Mouse (Mus musculus) heart, postnatal 0 days (tissue): ENCODE data around the gene Nfic. TPM values are rescaled to one million over a fixed set of nuclear protein-coding genes. Genes with fewer than 3 reads are reported as not detected.

Source experiments
- ATAC-seq: fragments of 200-750 bp; cut with Nextera tagmentation; 2 replicates; pipeline ENCODE4 v1.8.0; 2017; ENCODE audit warnings: low read depth, moderate number of reproducible peaks, moderate library complexity; ENCODE audit not compliant: insufficient read depth
- DNase-seq: peaks from one replicate; pipeline ENCODE4 v3.0.0-alpha.2; 2016; ENCODE audit warnings: low spot score
- H3K27ac ChIP-seq: fragments of 300-500 bp; sonication (generic); 2 replicates; pipeline ENCODE4 v1.5.1; 2014; ENCODE audit warnings: low read depth, mild to moderate bottlenecking
- H3K27me3 ChIP-seq: fragments of 300-500 bp; sonication (generic); 2 replicates; pipeline ENCODE4 v1.6.1; 2014; ENCODE audit warnings: low read length, mixed read lengths; ENCODE audit not compliant: control insufficient read depth, insufficient read depth
- H3K36me3 ChIP-seq: fragments of 300-500 bp; sonication (generic); replicated peaks from 2 replicates; pipeline ENCODE4 v1.6.1; 2014; ENCODE audit warnings: low read length, mixed read lengths; ENCODE audit not compliant: control insufficient read depth, insufficient read depth
- H3K4me1 ChIP-seq: fragments of 300-500 bp; sonication (generic); 2 replicates; pipeline ENCODE4 v1.6.1; 2014; ENCODE audit warnings: antibody characterized with exemption; ENCODE audit not compliant: control insufficient read depth, insufficient read depth
- H3K4me2 ChIP-seq: fragments of 300-500 bp; sonication (generic); 2 replicates; pipeline ENCODE4 v1.6.1; 2014; ENCODE audit warnings: low read depth, mild to moderate bottlenecking, low read length, moderate library complexity
- H3K4me3 ChIP-seq: fragments of 300-500 bp; sonication (generic); 2 replicates; pipeline ENCODE4 v1.5.1; 2014; ENCODE audit warnings: low read depth, low read length
- H3K9ac ChIP-seq: fragments of 300-500 bp; sonication (generic); replicated peaks from 2 replicates; pipeline ENCODE4 v1.6.1; 2014; ENCODE audit warnings: low read depth, low read length, mixed read lengths
- H3K9me3 ChIP-seq: fragments of 300-500 bp; sonication (generic); replicated peaks from 2 replicates; pipeline ENCODE4 v1.6.1; 2016; ENCODE audit warnings: low read length; ENCODE audit not compliant: control insufficient read depth
- CTCF ChIP-seq: IDR thresholded peaks from 2 replicates; pipeline ENCODE4 v1.5.1; 2016; ENCODE audit warnings: antibody characterized with exemption, control low read depth, low read depth
- EP300 ChIP-seq: IDR thresholded peaks from 2 replicates; pipeline ENCODE4 v1.6.1; 2016; ENCODE audit warnings: antibody characterized with exemption, low read depth
- WGBS: fragments of 180-500 bp; shearing (Covaris S2); extraction: QIAGEN DNeasy Blood & Tissue Kit; methylation state at CpG from one replicate; pipeline ENCODE4 v1.1.7; 2014; 5-methylcytosine and 5-hydroxymethylcytosine counted together
- polyA plus RNA-seq: library from polyadenylated mRNA; unstranded; fragments of >200 nt; fragmentation: Nextera tagmentation; extraction: Ambion mirVana; gene quantifications from 2 replicates; pipeline ENCODE4 v1.2.1, GENCODE M21; 2015
- total RNA-seq: library from RNA; depleted of rRNA; stranded (reverse); fragments of >200 nt; gene quantifications from 2 replicates; pipeline ENCODE4 v1.2.3, GENCODE M21; 2014; ENCODE audit warnings: low replicate concordance

Nfic gene
- total and polyA plus RNA-seq, 2 experiments from 2014 or later: 47.6 to 73.7 TPM

DNA sequence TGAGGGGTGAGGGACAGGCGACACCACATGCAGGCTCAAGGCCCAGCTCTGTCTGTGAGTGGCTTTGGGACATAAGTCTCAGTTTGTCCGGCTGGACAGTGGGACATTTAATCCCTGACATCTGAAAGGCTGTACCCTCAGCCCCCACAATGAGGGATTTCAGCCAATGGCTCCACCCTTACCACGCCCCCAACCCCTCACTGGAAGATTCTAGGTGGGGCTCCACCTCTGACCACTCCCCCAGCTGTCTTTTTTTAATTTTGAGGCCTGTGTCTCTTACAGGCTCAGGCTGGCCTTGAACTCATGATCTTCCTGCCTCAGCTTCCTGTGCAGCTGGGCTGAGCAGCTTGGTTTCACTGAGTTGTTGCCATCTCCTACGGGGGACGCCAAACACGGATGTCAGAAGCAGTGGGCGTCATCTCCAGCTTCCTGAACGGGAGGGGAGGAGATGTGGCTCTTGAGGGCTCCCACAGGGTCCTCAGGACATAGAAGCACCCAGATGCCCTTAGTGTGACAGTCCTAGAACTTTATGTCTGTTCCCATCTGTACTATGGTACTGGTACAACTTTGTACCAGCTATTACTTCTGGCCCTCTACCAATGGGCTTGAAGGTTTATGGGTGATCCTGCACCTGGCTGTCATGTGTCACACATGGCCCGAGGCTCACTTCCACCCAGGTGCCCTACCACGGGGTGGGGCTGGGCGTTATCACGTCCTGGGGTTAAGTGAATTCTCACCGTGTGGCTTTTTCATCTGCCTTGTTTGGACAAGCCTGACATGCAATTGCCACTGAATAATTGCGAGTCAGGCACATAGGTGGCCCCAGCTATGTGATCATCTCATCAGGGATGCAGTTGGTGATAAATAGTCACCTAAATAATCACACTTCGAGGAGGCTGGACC, 20.8 kb downstream of the Nfic start:
- Histone ChIP-seq H3K27ac (peak overlapping the region; percentile 76), H3K4me1 (peaks cover 15% of the 10 kb centered on the region), H3K36me3 (no peaks in the 10 kb centered on the region), H3K4me3 (no peak overlapping the region), H3K9ac (no peak overlapping the region; the same call in 1 of the 2 replicates), H3K4me2 (no peak overlapping the region), H3K9me3 (no peaks in the 10 kb centered on the region), H3K27me3 (no peaks in the 10 kb centered on the region)
- no peak for ATAC-seq
- 52% methylated on average over 15 of the region's 15 CpGs for WGBS
- TF ChIP-seq CTCF (no peak), EP300 (no peak)
- no peak for DNase-seq

DNA sequence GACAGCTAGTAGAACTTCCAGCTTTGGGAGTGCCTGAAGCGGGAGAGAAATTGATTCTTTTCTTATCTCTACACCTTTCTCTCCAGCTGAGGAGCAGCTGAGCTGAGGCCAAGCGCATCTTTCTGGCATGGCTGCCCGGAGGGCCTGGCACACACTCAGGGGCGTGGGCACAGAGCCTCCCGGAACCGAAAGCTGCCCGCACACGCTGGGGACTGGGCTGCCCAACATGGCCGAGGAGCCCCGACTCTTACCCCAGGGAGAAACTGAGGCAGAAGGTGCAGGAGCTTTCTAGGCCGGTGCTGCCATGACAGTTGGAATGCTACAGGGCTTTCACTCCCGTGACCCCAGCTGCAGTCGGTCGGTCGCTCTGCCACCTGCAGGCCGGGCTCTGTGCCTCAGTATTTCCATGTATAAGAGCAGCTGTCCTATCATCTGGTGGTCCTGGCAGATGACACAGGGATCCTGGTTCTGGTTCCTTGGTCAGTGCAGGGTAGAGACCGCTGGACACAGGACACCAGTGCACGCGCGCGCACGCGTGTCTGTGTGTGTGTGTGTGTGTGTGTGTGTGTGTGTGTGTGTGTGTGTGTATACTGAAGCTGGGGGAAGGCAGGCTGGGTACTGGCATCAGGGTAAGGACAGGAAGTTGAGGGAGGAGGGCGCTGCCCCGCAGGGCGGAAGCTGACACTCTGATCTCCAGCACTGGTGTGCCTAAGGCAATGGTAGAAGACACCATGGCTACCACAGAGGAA, 21.7 kb downstream of the Nfic start:
- no peak for TF ChIP-seq CTCF
- no peak for TF ChIP-seq EP300
- Histone ChIP-seq H3K4me3 (no peak overlapping the region), H3K36me3 (no peaks in the 10 kb centered on the region), H3K4me1 (peaks cover 15% of the 10 kb centered on the region), H3K4me2 (no peak overlapping the region), H3K27me3 (no peaks in the 10 kb centered on the region), H3K9me3 (no peaks in the 10 kb centered on the region), H3K9ac (no peak overlapping the region), H3K27ac (no peak overlapping the region; the same call in 1 of the 2 replicates)
- no peak for DNase-seq
- no peak for ATAC-seq
- WGBS: 71% methylated on average over 26 of the region's 26 CpGs

DNA sequence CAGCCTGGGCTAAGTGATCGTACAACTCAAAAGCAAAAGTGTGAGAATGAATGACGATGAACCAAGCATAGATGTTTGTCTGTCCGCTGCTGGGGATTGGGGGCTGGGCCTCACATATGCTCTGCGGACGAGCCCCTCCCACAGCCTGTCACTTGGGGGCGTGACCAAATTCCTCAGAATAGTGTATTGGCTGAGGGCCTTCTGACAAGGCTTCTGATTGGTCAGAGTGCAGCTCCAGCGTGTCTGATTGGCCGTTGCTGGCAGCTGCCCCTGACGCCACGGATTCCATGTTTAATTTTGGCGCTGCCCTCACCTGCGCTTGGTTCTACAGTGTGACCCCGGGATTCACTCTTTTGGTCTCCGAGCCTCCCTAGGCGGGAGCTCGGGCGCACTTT, 22.6 kb downstream of the Nfic start:
- no peak overlapping the region; the same call in 1 of the 2 replicates for H3K9ac ChIP-seq
- H3K27ac ChIP-seq: peak overlapping the region; percentile 55; the same call in 1 of the 2 replicates
- no peaks in the 10 kb centered on the region for H3K36me3 ChIP-seq
- 3% methylated on average over 17 of the region's 17 CpGs for WGBS
- no peaks in the 10 kb centered on the region for H3K27me3 ChIP-seq
- peak overlapping the region; percentile 47 for H3K4me2 ChIP-seq
- peaks cover 15% of the 10 kb centered on the region for H3K4me1 ChIP-seq
- peak; percentile 78 for ATAC-seq
- TF ChIP-seq CTCF (no peak), EP300 (peak; percentile 95)
- no peaks in the 10 kb centered on the region for H3K9me3 ChIP-seq
- H3K4me3 ChIP-seq: no peak overlapping the region
- peak; percentile 96 for DNase-seq

DNA sequence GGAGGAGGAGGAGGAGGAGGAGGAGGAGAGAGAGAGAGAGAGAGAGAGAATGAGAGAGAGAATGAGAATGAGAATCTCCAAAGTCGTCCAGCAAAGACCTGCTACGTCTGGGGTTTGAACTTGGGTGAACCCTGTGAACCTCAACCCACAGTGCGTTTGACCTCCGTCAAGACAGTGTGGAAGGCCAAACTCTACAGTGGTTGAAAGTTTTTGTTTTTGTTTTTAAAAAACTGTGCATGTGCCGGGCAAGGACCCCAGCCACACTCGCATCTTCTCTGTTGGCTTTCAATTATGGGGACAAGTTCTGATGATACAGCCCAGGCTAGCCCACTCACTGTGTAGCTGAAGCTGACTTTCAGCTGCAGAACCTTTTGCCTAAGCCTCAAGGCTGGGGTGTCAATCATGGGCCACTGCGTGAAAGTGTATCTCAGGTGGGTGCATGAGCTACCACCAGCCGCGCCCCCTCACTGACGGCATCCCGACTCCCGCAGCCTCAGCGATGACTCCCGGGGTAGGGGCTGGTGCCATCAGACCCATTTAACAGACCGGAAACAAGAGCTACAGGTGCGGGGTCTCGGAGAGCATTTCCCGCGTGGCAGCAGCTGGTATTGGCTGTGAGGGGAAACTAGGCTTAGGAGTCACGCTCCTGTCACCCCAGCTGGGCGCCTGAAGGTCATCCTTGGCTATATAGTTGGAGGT, 23.1 kb downstream of the Nfic start:
- WGBS: 70% methylated on average over 21 of the region's 21 CpGs
- no peak for TF ChIP-seq EP300
- no peak for TF ChIP-seq CTCF
- H3K27me3 ChIP-seq: no peaks in the 10 kb centered on the region
- no peaks in the 10 kb centered on the region for H3K36me3 ChIP-seq
- peaks cover 16% of the 10 kb centered on the region for H3K4me1 ChIP-seq
- no peak overlapping the region for H3K9ac ChIP-seq
- ATAC-seq (no peak), DNase-seq (no peak)
- H3K4me2 ChIP-seq: peak overlapping the region; percentile 31
- H3K4me3 ChIP-seq: no peak overlapping the region
- H3K27ac ChIP-seq: peak overlapping the region; percentile 55
- no peaks in the 10 kb centered on the region for H3K9me3 ChIP-seq

DNA sequence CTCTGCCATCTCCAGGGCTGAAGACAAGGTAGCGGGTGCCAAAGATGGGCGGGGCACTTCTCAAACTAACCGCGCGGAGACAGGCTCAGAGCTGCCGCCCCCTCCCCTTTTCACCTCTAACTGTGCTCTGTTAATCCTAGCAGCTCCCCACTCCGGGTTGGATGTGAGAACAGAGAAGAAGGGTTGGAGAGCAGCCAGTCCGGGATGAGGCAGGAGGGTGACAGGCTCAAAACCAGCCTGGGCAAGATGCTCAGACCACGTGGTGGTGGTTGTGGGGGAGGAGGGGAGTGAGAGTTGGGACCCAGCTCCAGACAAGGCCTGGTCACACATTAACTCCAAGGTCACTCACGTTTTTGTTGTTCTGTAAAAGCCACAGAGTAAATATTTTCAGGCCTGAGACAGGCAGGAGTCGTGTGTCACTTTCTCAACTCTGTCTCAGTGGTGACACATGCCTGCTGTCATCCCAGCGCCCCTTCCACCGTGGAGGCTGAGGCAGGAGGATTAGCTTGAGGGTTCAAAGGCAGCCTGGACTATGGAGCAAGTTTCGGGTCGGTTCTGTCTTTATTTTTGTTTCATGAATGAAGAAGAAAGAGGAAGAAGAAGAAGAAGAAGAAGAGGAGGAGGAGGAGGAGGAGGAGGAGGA, 23.8 kb downstream of the Nfic start:
- Histone ChIP-seq H3K4me1 (peaks cover 18% of the 10 kb centered on the region), H3K9ac (peak overlapping the region; percentile 88; the same call in 1 of the 2 replicates), H3K9me3 (no peaks in the 10 kb centered on the region), H3K4me3 (peak overlapping the region; percentile 88), H3K27ac (peak overlapping the region; percentile 99), H3K27me3 (no peaks in the 10 kb centered on the region), H3K36me3 (no peaks in the 10 kb centered on the region), H3K4me2 (peak overlapping the region; percentile 67; the same call in 1 of the 2 replicates)
- ATAC-seq: no peak
- 22% methylated on average over 15 of the region's 15 CpGs for WGBS
- DNase-seq: no peak
- TF ChIP-seq EP300 (no peak), CTCF (no peak)
